Mouse (Mus musculus): ENCODE measurements around the gene Prr11.

Gene Prr11

GRCm38 (mm10) chr11:87109519-87110171 lies 1.1 kb upstream of the Prr11 start:
- no peaks in the 10 kb centered on the region for H3K27me3 ChIP-seq (ENCODE audit: insufficient read depth, low read length)
- H3K9me3 ChIP-seq (ENCODE audit: low read length) = no peaks in the 10 kb centered on the region
- H3K4me1 ChIP-seq (replicated peaks; ENCODE audit: low read depth, low read length) = peaks cover 33% of the 10 kb centered on the region
- peak overlapping the region; percentile 97 for H3K4me3 ChIP-seq (replicated peaks; ENCODE audit: low read length)
- H3K36me3 ChIP-seq (ENCODE audit: insufficient read depth, low read length) = peaks cover 54% of the 10 kb centered on the region
- no peak for TF ChIP-seq NANOG (IDR thresholded peaks at IDR 0.05; ENCODE audit: borderline replicate concordance, low read length)
- no peak for TF ChIP-seq CTCF (conservative IDR thresholded peaks at IDR 0.05; ENCODE audit: low read length)
- no peak for TF ChIP-seq POU5F1 (IDR thresholded peaks at IDR 0.05; ENCODE audit: borderline replicate concordance, low read length)

- H3K27me3 ChIP-seq (ENCODE audit: insufficient read depth, low read length) = no peaks in the 10 kb centered on the region
- TF ChIP-seq NANOG (IDR thresholded peaks at IDR 0.05; ENCODE audit: borderline replicate concordance, low read length) (no peak), POU5F1 (IDR thresholded peaks at IDR 0.05; ENCODE audit: borderline replicate concordance, low read length) (no peak), CTCF (conservative IDR thresholded peaks at IDR 0.05; ENCODE audit: low read length) (no peak)
- no peaks in the 10 kb centered on the region for H3K9me3 ChIP-seq (ENCODE audit: low read length)
- peaks cover 33% of the 10 kb centered on the region for H3K4me1 ChIP-seq (replicated peaks; ENCODE audit: low read depth, low read length)
- peaks cover 54% of the 10 kb centered on the region for H3K36me3 ChIP-seq (ENCODE audit: insufficient read depth, low read length)
- H3K4me3 ChIP-seq (replicated peaks; ENCODE audit: low read length) = peak within 1 kb of the TSS; percentile 97
Observed at GRCm38 (mm10) chr11:87108755-87109518, 429 bp upstream of the Prr11 start, which contains the start of gene Ska2. Gene Ska2, plus strand, starts transcription at chr11:87109234.

GRCm38 (mm10) chr11:87087142-87087541 lies 21.4 kb downstream of the Prr11 start:
- peaks cover 63% of the 10 kb centered on the region for H3K36me3 ChIP-seq (ENCODE audit: insufficient read depth, low read length)
- H3K4me3 ChIP-seq (replicated peaks; ENCODE audit: low read length) = peak overlapping the region; percentile 100; the same call in 1 of the 2 replicates
- no peaks in the 10 kb centered on the region for H3K9me3 ChIP-seq (ENCODE audit: low read length)
- no peak for TF ChIP-seq NANOG (IDR thresholded peaks at IDR 0.05; ENCODE audit: borderline replicate concordance, low read length)
- no peak for TF ChIP-seq CTCF (conservative IDR thresholded peaks at IDR 0.05; ENCODE audit: low read length)
- no peak for TF ChIP-seq POU5F1 (IDR thresholded peaks at IDR 0.05; ENCODE audit: borderline replicate concordance, low read length)
- no peaks in the 10 kb centered on the region for H3K27me3 ChIP-seq (ENCODE audit: insufficient read depth, low read length)
- peaks cover 33% of the 10 kb centered on the region for H3K4me1 ChIP-seq (replicated peaks; ENCODE audit: low read depth, low read length)

- Histone ChIP-seq H3K4me3 (replicated peaks; ENCODE audit: low read length) (peak within 1 kb of the TSS; percentile 100), H3K4me1 (replicated peaks; ENCODE audit: low read depth, low read length) (peaks cover 33% of the 10 kb centered on the region), H3K36me3 (ENCODE audit: insufficient read depth, low read length) (peaks cover 63% of the 10 kb centered on the region), H3K9me3 (ENCODE audit: low read length) (no peaks in the 10 kb centered on the region), H3K27me3 (ENCODE audit: insufficient read depth, low read length) (no peaks in the 10 kb centered on the region)
- TF ChIP-seq CTCF (conservative IDR thresholded peaks at IDR 0.05; ENCODE audit: low read length) (no peak), NANOG (IDR thresholded peaks at IDR 0.05; ENCODE audit: borderline replicate concordance, low read length) (no peak), POU5F1 (IDR thresholded peaks at IDR 0.05; ENCODE audit: borderline replicate concordance, low read length) (no peak)
Observed at GRCm38 (mm10) chr11:87086290-87086984, 22.1 kb downstream of the Prr11 start, which contains the start of gene Smg8. Gene Smg8, minus strand, starts transcription at chr11:87086774.

- peaks cover 63% of the 10 kb centered on the region for H3K36me3 ChIP-seq (ENCODE audit: insufficient read depth, low read length)
- H3K4me1 ChIP-seq (replicated peaks; ENCODE audit: low read depth, low read length) = peaks cover 36% of the 10 kb centered on the region
- H3K27me3 ChIP-seq (ENCODE audit: insufficient read depth, low read length) = no peaks in the 10 kb centered on the region
- TF ChIP-seq CTCF (conservative IDR thresholded peaks at IDR 0.05; ENCODE audit: low read length) = no peak
- no peak for TF ChIP-seq NANOG (IDR thresholded peaks at IDR 0.05; ENCODE audit: borderline replicate concordance, low read length)
- TF ChIP-seq POU5F1 (IDR thresholded peaks at IDR 0.05; ENCODE audit: borderline replicate concordance, low read length) = no peak
- no peaks in the 10 kb centered on the region for H3K9me3 ChIP-seq (ENCODE audit: low read length)
- H3K4me3 ChIP-seq (replicated peaks; ENCODE audit: low read length) = peak overlapping the region; percentile 100
Observed at GRCm38 (mm10) chr11:87085461-87085860, 23.0 kb downstream of the Prr11 start.

- Histone ChIP-seq H3K4me1 (replicated peaks; ENCODE audit: low read depth, low read length) (peaks cover 40% of the 10 kb centered on the region), H3K9me3 (ENCODE audit: low read length) (no peaks in the 10 kb centered on the region), H3K27me3 (ENCODE audit: insufficient read depth, low read length) (no peaks in the 10 kb centered on the region), H3K36me3 (ENCODE audit: insufficient read depth, low read length) (peaks cover 71% of the 10 kb centered on the region), H3K4me3 (replicated peaks; ENCODE audit: low read length) (no peak overlapping the region)
- TF ChIP-seq CTCF (conservative IDR thresholded peaks at IDR 0.05; ENCODE audit: low read length) (no peak), POU5F1 (IDR thresholded peaks at IDR 0.05; ENCODE audit: borderline replicate concordance, low read length) (no peak), NANOG (IDR thresholded peaks at IDR 0.05; ENCODE audit: borderline replicate concordance, low read length) (no peak)
Observed at GRCm38 (mm10) chr11:87083712-87084111, 24.8 kb downstream of the Prr11 start.

- Histone ChIP-seq H3K4me1 (replicated peaks; ENCODE audit: low read depth, low read length) (peaks cover 15% of the 10 kb centered on the region), H3K27me3 (ENCODE audit: insufficient read depth, low read length) (peaks cover 38% of the 10 kb centered on the region), H3K9me3 (ENCODE audit: low read length) (no peaks in the 10 kb centered on the region), H3K36me3 (ENCODE audit: insufficient read depth, low read length) (peaks cover 24% of the 10 kb centered on the region), H3K4me3 (replicated peaks; ENCODE audit: low read length) (peak within 1 kb of the TSS; percentile 81)
- TF ChIP-seq POU5F1 (IDR thresholded peaks at IDR 0.05; ENCODE audit: borderline replicate concordance, low read length) (no peak), NANOG (IDR thresholded peaks at IDR 0.05; ENCODE audit: borderline replicate concordance, low read length) (no peak), CTCF (conservative IDR thresholded peaks at IDR 0.05; ENCODE audit: low read length) (no peak)
Observed at GRCm38 (mm10) chr11:87073866-87074440, 34.6 kb downstream of the Prr11 start, which contains the start of gene Gdpd1. Gene Gdpd1, minus strand, starts transcription at chr11:87074062.
